Mouse (Mus musculus) 3134 (cell line): Measurements from ENCODE around the gene Lingo2.

Source experiments
- DNase-seq: peaks from one replicate; pipeline ENCODE4 v3.0.0-alpha.2; 2011; ENCODE audit warnings: low spot score; ENCODE audit not compliant: insufficient read length; ENCODE audit errors: extremely low read depth

Lingo2 gene

GRCm38 (mm10) chr4:36951150-36951954 lies at the start of gene Lingo2:
Lingo2 (minus strand) TSS chr4:36951747.
- peak; percentile 12 for DNase-seq

DNA sequence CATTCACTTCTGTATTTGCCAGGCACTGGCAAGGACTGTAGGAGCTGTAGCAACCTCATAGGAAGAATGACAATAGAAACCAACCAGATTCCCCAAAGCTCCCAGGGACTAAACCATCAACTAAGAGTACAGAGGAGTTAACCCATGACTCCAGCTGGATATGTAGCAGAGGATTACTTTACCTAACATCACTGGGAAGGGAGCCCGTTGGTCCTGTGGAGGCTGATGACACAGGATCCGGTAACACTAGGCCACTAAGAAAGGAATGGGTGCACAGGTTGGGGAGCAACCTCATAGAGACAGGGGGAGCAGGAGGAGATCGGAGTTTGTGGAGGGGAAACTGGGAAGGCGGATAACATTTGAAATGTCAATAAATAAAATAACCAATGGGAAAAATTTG lies 21.8 kb upstream of the Lingo2 start:
- no peak for DNase-seq

GRCm38 (mm10) chr4:36952431-36953429 lies 1.2 kb upstream of the Lingo2 start:
- no peak for DNase-seq

GRCm38 (mm10) chr4:36951955-36952215 lies 338 bp upstream of the Lingo2 start:
- no peak for DNase-seq

- peak; percentile 5 for DNase-seq
These were observed 777 bp downstream of the Lingo2 start for GRCm38 (mm10) chr4:36950790-36951149.

DNA sequence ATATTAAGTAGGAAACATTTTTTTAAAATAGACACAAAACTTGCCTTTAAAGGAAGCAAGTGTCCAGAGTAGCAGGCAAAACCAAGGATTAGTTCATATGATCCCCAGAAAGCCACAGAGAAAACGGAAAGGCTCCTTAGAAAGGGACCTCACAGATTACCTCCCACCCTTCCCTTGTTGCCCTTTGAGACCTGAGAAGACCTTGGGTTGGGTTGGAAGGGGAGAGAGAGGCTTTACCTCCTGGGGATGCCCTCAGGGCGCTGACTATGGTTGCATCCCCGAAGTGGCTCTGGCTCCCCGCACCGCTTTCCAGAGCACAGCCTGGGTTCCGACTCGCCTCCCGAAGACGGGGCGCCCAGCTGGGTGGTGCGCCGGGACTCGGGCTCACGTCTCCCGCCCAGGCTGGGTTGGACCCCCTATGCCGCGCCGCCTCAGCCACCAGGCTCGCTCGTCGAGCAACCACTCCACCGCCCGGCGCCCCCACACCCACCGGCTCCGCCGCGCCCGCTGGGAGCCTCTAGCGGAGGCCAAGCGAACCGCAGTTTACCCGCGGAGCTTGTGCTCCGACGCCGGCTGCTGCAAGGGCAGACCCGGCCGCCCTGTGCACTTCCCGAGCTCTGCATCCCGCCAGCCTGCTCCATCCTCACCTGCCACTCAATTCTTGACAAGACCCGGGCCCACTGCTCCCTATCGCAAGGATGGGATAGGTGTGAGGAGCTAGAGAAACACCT lies 1.4 kb downstream of the Lingo2 start:
- DNase-seq: peak; percentile 9

DNA sequence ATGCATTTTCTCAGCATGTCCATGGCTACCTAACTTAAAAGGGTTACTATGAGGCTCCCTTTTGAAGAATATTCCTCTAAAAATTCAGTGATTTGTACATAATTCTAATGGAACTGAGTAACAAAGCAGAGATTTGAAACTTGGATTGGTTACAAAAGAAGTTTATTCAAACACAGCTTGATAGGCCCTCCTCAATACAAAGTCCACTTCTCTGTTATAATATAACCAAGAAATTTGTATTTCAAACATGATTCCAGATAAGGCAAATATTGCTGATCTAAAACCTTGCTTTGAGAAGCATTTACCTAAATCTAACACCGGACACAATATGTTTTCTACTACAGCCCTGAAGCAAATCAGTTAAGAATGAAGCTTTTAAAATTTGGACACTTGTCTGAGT lies 60.7 kb downstream of the Lingo2 start:
- DNase-seq: no peak

- no peak for DNase-seq
These were observed 61.2 kb downstream of the Lingo2 start for GRCm38 (mm10) chr4:36890365-36890764.

DNA sequence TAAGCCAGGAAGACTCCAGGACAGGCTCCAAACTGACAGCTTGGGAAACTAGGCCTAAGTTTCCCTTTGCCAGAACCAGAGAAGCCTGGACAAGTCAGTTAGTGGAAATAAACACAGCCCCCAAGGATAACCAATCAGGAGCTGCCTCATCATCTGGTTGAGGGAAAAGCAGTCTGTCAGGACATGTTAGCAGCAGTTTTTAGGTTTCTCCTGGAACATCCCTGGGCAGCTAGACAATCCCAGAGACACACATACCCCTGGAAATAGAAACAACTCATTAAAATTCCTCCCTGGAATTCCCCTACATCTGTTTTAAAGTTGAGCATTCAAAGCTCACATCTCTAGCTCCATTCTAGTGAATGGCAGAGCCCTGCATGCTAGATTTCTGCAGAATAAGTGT lies 76.8 kb downstream of the Lingo2 start:
- DNase-seq: no peak

GRCm38 (mm10) chr4:36824982-36825381 lies 126.6 kb downstream of the Lingo2 start:
- no peak for DNase-seq

- no peak for DNase-seq
These were observed 129.6 kb downstream of the Lingo2 start for GRCm38 (mm10) chr4:36821914-36822313.

DNA sequence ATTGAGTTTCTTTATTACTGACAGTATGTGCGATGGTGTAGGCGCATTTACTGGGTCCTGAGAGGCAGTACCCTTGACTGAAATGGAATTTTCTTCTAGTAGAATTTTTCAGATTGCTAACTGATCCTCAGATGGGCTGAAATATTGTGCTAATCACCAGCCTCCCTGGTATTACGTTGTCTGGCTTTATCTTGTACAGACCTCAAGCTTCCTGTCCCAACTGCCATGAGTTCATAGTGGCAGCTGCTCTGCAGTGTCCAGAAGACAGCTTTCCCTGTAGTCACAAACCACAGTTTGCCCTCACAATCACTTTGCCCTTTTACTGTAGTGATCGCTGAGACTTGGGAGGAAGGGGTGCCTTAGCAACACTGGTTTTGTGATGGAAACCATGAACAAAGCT lies 176.5 kb downstream of the Lingo2 start:
- no peak for DNase-seq

DNA sequence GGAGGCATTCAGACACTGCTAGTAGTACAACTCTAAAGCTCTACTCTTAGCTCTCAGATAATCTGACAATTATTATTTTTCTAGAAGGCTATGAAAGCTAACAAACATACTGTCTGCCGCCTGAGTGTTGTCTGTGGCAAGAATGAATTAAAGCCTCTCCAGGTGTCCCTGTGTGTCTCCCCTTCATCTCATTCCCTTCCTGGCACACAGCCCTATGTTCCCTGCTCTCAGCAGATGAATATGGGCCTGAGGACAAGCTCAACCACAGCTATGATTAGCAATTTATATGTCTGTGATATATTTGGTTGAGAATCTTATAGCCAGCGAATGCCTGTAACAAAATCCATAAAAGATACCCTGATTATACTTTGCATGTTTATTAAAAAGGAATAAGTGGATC lies 220.9 kb downstream of the Lingo2 start:
- no peak for DNase-seq

DNA sequence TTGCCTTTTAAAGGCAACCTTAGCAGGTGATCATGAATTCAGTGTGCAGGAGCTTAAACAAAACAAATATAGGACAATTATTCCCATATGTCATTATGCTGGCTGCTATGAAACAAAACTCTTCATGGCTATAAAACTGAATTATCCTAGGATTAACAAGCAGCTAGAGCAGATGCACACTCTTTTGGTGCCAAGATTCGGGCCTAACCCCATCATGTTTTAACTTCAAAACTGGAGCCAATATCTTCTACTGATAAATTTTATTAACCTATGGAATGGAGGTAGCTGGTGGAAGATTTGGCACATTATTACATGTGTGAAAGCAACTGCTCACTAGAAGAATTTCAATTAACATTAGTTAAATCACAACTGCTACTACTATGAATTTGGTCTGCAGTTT lies 235.1 kb downstream of the Lingo2 start:
- no peak for DNase-seq

DNA sequence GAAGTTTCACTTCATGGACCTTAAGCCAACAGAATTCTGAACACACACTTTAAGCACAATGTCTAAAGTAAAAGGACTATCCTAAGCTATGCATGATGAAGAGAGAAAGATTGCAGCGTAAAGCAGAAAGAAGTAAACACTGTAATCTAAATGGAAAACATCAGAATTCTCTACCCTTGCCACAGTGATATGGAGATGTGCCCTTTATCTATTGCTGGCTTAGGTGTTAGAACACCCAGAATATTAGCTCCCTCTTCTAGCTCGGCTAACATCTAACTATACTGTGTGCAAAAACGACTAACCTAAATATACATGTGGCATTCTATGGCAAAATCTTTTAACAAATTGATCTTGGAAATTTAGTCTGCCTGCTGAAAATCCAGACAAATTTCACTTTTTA lies 252.7 kb downstream of the Lingo2 start:
- DNase-seq: no peak

DNA sequence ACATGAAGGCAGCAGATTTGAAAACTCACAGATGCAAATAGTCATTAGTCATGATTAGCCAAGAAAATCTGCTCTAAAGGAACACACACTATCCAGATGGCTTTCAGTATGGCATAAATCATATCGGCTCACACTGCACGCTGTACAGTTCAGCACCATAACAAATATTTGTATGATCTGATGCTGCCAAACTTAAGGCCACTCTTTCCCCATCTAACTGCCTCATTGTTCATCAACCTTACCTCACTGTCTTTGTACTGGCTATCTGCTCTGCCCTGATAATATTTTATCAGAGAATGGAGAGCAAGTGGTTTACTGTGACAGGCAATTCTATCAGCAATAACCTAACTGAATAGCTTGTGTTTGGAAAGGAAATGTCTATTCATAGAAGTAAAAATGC lies 254.7 kb downstream of the Lingo2 start:
- DNase-seq: no peak

DNA sequence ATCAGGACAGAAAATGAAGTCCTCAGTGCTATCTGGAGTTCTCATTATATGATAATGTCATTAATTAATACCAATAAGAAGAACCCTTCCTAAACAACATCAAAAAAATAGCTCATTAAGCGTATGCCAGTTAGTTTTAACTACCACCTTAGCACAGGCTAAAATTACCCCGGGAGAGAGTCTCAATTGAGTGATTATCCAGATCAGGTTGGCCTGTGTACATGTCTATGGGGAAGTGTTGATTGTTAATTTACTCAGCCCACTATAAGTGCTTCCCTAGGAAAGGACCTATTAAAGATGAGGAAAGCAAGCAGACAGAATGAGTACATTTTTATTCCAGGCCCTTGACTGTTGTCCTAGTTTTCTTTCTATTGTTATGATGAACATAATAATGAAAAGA lies 291.6 kb downstream of the Lingo2 start:
- DNase-seq: no peak

- no peak for DNase-seq
These were observed 303.8 kb downstream of the Lingo2 start for GRCm38 (mm10) chr4:36647753-36648152.

- DNase-seq: no peak
These were observed 315.9 kb downstream of the Lingo2 start for GRCm38 (mm10) chr4:36635666-36636065.

DNA sequence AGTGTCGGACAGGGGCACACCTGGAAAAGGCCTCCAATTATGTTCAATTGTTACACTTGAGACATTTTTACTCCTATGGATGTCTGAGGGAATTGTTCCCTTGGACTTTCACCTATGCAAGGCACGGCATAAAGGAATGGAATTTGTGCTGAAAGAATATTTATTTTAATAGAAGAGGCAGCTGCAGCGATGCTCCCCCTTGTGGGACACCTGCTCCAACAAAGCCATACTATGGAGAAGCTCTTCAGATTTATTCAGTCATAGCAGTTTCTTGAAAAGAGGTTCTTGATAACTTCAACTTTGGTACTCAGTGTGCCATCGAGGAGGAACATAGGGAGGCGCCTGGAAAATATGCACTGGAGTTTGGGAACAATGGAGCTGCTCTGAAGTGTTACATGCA lies 374.7 kb downstream of the Lingo2 start:
- no peak for DNase-seq

GRCm38 (mm10) chr4:36576256-36576655 lies 375.3 kb downstream of the Lingo2 start:
- no peak for DNase-seq
